Mouse (Mus musculus) hindlimb bud, embryonic 11.5 days (tissue): ENCODE measurements around the gene Glrx.
"Not testable (repeated sequence)": the region's sequence is repeated elsewhere in the genome, so short reads cannot be mapped to it uniquely, and the experiment has no call there.

Source experiments
- DNase-seq: peaks from one replicate; pipeline ENCODE4 v3.0.0-alpha.2; 2012; ENCODE audit warnings: low read depth, low spot score; ENCODE audit errors: extremely low spot score

The Glrx gene

GRCm38 (mm10) chr13:75839719-75840481 lies at the start of gene Glrx:
TSS of gene Glrx (plus strand) at chr13:75839868.
- peak; percentile 35 for DNase-seq

DNA sequence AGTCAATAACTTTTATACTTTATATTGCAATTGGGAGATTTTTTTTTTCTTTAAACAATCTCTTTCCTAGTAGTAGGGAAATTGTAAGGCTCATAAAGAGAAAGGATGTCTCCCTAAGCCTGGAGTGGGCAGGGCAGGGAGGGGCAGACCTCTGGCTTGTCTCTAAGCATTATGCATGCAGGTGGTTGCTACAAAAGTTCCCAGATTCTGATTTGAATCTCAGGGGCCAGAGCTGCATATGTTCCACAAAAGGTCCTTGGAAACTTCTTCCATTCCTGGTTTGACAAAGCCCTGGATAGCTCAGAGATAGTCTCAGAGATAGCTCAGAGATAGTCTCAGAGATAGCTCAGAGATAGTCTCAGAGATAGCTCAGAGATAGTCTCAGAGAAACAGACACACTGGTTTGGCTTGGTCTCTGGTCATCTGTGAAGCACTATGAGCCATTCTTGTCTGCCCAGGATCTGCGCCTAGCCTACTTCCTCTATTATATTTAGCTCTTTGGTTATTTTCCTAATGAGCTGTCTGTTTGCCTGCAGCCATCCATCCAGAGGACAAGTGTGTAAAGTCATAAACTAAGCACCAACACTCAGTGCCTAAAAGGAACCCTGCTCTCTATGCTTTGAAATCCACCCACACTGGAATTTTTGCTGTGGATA lies 49.0 kb upstream of the Glrx start:
- no peak for DNase-seq

DNA sequence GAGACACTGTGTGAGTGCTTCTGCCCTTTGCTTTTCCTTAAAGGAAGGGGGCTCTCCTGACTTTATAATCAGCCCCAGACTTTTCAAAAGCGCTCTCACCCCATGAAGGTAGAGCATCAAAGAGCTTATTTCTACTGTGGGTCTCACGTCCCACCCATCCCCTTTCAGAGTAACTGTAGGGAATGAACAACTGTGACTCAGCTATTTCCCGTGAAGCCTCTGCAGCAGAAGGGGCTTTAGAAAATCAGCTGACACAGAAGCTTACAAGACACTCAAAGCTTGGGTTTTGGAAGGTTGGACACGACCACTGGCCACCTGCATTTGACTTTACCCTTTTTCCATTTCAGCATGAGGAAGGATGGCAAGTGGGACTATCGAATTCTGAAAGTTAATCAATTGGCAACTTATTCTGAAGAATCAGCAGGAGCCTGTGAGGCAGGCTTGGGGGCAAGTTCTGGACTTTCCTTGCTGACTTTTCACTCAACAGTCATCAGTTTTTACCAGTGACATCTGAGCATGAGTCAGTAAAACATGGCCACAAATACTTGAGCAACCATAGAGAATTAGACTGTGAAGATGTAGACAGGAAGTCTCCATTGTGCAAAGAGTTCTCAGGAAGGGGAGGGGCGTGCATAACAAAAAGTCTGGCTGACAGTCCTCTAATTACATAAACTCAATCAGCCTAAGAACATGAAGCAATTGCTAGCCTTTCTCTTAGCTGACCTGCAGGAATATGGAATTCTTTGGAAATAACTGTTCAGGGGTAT lies 45.6 kb upstream of the Glrx start:
- DNase-seq, result no peak

DNA sequence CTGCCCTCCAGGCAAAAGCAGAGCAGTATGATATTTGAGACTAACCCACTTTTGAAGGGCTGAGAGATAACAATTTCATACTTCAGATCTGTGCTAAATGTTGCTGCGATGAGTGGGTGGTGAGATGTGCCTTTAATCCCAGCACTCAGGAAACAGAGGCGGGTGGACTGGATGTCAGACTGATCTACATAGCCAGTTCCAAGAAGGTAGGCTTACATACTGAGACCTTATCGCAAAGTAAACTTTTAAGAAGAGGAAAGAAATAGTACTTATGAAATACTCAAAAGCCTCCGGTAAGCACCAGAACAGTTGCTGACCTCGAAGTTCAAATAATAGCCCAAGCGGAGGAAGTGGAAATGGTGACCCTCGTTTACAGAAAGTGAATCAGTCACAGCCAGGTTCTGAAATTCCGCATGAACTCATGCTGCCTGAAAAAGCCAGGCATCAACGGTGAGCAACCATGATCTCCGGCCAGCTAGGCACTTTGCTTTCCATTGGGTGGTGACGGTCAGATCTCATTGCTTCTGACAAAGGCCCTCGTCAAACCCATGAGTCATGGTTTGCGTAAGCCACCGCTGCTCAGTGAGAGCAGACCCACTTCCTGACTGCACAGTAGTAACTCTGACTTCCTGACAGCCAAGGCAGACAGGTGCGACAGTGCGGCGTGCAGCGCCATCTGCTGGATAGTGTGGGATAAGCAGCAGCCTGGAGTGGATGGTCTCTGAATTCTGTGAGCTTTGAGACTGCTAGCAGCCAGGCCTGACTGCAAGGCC lies 42.1 kb upstream of the Glrx start:
- peak; percentile 76 for DNase-seq

- no peak for DNase-seq
These were observed 41.0 kb upstream of the Glrx start for GRCm38 (mm10) chr13:75798413-75799302.

- DNase-seq, result no peak
These were observed 40.2 kb upstream of the Glrx start for GRCm38 (mm10) chr13:75799421-75799820.

DNA sequence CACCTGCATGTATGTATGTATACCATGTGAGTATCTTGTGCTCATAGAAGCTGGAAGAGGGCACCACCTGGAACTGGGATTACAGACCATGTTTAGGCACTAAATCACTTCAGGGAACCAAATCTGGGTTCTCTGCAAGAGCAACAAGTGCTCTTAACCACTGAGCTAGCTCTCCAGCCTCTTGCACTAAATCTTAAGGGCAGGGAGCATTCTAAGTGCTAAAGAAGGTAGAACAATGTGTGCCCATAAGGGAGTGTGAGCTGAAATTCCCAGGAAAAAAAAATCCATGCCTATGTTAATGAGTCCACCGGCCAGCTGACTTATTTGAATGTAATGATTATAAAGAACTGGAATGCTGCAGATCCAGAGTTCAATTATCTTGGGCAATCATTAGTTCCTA lies 31.7 kb upstream of the Glrx start:
- DNase-seq, result no peak

DNA sequence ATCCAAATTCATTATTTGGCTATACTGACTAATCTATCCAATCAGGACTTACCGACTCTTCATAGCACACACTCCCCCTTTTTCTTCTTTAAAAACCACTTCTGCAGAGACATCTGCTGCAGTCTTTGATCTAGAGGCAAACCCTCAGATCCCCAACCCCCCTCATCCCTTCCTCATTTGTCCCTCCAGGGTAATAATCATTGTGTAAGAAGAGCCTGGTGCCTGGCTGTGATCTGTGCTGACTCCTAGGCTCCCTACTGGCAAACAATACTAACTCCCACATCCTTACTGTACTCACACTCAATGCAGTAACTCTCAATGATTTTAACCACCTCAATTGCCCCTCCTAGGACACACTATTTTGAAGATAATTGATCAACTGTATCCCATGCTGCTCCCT lies 29.7 kb upstream of the Glrx start:
- no peak for DNase-seq

GRCm38 (mm10) chr13:75817183-75817582 lies 22.5 kb upstream of the Glrx start:
- DNase-seq, result no peak

- DNase-seq, result no peak
These were observed 21.2 kb upstream of the Glrx start for GRCm38 (mm10) chr13:75818486-75818885.

DNA sequence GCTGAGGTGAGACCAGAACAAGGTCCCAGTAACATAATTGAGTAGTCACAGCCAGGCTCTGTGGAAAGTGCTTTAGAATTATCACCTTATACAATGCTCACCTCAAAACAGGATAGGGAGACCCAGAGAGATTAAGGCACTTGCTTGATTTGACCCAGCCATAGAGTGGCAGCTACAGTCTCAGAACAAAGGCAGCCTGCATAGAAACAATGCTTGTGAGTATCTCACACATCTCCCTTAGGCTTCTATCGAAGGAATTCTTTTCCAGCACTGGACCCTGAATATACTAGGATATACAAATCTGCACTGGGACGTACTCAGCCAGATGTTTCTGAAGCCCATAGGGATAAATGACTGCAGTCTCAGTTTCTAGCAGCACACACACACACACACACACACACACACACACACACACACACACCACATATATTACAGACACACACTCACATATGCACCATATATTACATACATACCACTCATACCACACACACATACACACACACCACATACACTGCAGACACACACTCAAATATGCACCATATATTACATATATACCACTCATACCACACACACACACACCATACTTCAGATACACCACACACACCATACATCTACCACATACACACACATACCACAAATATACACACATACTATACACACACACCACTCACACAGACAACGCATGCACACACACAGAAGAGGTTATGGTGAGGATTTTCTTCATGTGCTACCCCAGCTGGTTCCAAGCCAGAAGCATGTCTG lies 20.5 kb upstream of the Glrx start:
- DNase-seq, result no peak

DNA sequence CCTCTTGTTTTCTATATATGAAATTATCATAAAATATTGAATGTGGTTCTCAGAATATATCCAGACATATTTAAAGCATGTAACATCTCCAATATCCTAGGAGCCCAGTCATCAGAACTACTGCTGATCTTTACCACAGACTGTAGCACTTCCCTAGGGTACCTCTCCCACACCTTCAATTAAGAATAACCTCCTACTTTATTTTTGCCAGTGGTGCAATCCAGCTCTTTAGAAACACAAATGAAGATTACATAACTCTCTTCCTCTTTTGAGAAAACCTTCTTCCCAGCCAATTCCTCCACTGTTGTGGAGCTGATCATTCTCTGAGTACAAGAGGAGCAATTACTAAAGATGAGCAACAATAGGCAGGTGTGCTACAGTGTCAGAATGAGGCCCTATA lies 19.8 kb upstream of the Glrx start:
- DNase-seq, result no peak

GRCm38 (mm10) chr13:75822366-75822765 lies 17.3 kb upstream of the Glrx start:
- DNase-seq, result not testable (repeated sequence)

GRCm38 (mm10) chr13:75823201-75823600 lies 16.5 kb upstream of the Glrx start:
- DNase-seq, result no peak

GRCm38 (mm10) chr13:75824611-75825319 lies 14.9 kb upstream of the Glrx start:
- DNase-seq, result no peak

DNA sequence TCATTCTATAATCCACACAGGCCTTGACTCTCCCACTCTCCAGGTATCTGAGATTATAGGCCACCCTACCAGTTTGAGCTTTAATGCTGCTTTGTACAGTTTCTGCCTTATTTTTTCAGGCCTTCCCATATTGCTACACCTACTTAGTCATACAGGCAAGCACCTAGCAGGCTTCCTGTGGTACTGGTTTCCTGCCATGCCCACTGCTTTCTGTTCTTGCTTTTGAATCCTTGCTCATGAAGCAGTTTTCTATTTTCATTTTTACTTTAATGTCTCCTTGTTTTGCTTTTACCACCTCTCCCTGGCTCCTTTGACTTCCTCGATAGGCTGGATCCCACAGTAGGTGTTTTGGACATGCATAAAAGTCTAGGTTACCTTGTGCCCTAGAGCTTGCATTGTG lies 14.3 kb upstream of the Glrx start:
- DNase-seq, result no peak

DNA sequence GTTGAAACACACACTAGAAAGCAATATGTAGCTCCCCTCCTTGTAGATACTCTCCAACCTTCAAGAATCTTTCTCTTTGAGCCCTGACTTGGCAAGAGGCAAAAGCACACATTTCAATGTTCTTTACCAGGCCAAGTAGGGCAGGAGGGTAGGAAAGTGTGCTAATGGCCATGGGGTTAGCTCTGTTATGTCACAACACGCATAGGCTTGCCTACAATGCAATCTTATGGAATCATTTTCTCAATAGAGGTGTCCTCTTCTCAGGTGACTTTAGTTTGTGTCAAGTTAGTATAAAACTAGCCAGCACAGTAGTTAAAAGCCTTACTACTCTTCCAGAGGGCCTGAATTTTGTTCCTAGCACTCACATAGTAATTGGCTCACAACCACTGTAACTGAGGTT lies 9.0 kb upstream of the Glrx start:
- DNase-seq, result no peak

- DNase-seq, result no peak
These were observed 8.0 kb upstream of the Glrx start for GRCm38 (mm10) chr13:75831710-75832109.

- DNase-seq, result no peak
These were observed 7.0 kb upstream of the Glrx start for GRCm38 (mm10) chr13:75832697-75833096.
